In the genomic region with DNA sequence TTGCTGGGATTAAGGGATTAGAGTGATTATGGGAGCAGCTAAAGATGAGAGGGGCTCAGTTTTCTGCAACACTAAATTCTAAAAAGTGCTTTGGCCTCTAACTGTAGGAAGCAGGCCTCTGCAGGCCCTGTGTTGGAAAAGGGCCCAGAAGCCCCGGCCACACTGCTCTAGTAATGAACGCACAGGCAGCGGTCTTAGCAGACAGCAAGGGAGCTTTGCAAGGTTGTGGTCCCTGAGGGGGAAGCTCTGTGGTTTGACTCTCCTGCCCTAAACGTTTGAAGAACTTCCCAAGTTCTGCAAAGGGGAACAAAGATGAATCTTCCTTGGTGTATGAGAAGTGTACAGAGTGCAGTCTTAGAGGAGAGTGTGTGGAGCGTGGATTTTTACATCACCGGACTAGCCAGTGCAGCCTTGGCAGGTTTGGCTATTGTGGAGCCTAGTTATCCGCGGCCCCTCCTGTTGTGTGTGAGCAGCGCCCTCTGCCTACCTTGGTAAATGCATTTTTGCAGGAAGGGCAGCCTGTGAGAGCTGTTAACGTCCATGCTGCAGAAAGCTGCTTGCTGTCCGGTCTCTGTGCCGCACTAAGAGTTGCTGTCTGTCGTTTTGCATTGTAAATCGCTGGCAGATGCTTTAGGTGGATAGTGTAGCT, we compare ENCODE assay signal across 9 mouse cellular contexts. TPM values are rescaled to one million over a fixed set of nuclear protein-coding genes. Genes with fewer than 3 reads are reported as not detected.
DNase-seq lines count a peak whose midpoint lies in the region; ATAC-seq and TF ChIP-seq lines count a peak whose summit lies in the region.
"Not testable (repeated sequence)": the region's sequence is repeated elsewhere in the genome, so short reads cannot be mapped to it uniquely, and the experiment has no call there.
"Had no signal": no experiment of that assay in that cellular context is flagged by ENCODE, and none has a peak within 500 bp of the region (broad histone marks: within the 10 kb centered on the region; RNA-seq: fewer than 3 reads in every experiment).

No protein-coding gene starts in this region.

- peak overlapping the region; percentile 32 for H3K4me2 ChIP-seq in embryonic facial prominence, embryonic 14.5 days (ENCODE audit: low read depth, low read length)
- 0 out of 2 replicates have a peak overlapping the region, but pooled peaks have one; percentile 21 for H3K4me2 ChIP-seq in intestine, postnatal 0 days (replicated peaks; ENCODE audit: low read depth)
- peak overlapping the region; percentile 23; the same call in 1 of the 2 replicates for H3K4me2 ChIP-seq in lung, embryonic 14.5 days
- H3K4me2 ChIP-seq in neural tube, embryonic 15.5 days, result peak overlapping the region; percentile 46

- not testable (repeated sequence) for H3K27me3 ChIP-seq in embryonic facial prominence, embryonic 14.5 days (replicated peaks; ENCODE audit: control insufficient read depth, insufficient read depth, low read length); heart, adult 2 months (ENCODE audit: control insufficient read depth, insufficient read depth, low read length); intestine, postnatal 0 days (replicated peaks; ENCODE audit: control insufficient read depth, insufficient read depth, low read length); lung, embryonic 14.5 days (ENCODE audit: insufficient read depth, low read length); neural tube, embryonic 15.5 days (replicated peaks)

- H3K27ac ChIP-seq in embryonic facial prominence, embryonic 14.5 days (replicated peaks; ENCODE audit: low read depth, low read length); heart, adult 2 months; intestine, postnatal 0 days (ENCODE audit: low read depth, low read length); lung, embryonic 14.5 days (ENCODE audit: low read depth); neural tube, embryonic 15.5 days (replicated peaks): not testable (repeated sequence)

- peak; percentile 57 for ATAC-seq in embryonic facial prominence, embryonic 14.5 days (ENCODE audit: low read depth)
- not testable (repeated sequence) for ATAC-seq in intestine, postnatal 0 days; lung, embryonic 14.5 days (ENCODE audit: insufficient read depth)
- ATAC-seq in neural tube, embryonic 15.5 days (ENCODE audit: low FRiP score), result peak; percentile 88

- not testable (repeated sequence) for H3K4me1 ChIP-seq in embryonic facial prominence, embryonic 14.5 days (ENCODE audit: control insufficient read depth, insufficient read depth, low read length); heart, adult 2 months (ENCODE audit: control insufficient read depth, insufficient read depth, low read length); intestine, postnatal 0 days (replicated peaks; ENCODE audit: control insufficient read depth, insufficient read depth, low read length); lung, embryonic 14.5 days (ENCODE audit: insufficient read depth); neural tube, embryonic 15.5 days

- not testable (repeated sequence) for H3K9me3 ChIP-seq in embryonic facial prominence, embryonic 14.5 days (ENCODE audit: control insufficient read depth, low read length); intestine, postnatal 0 days (ENCODE audit: control insufficient read depth); lung, embryonic 14.5 days (ENCODE audit: low read depth, low read length); neural tube, embryonic 15.5 days (replicated peaks)

- H3K79me2 ChIP-seq in heart, adult 2 months (replicated peaks; ENCODE audit: control insufficient read depth, insufficient read depth, low read length), result not testable (repeated sequence)

- WGBS in embryonic facial prominence, embryonic 14.5 days, result 13% methylated on average over 13 of the region's 14 CpGs
- WGBS in heart, adult 2 months, result 19% methylated on average over 14 of the region's 14 CpGs
- 24% methylated on average over 14 of the region's 14 CpGs for WGBS in intestine, postnatal 0 days
- 15% methylated on average over 14 of the region's 14 CpGs for WGBS in lung, embryonic 14.5 days
- 13% methylated on average over 14 of the region's 14 CpGs for WGBS in neural tube, embryonic 15.5 days

- peak; percentile 38 for TF ChIP-seq CTCF in heart, adult 2 months (IDR thresholded peaks at IDR 0.05)
- peak; percentile 65 for TF ChIP-seq CTCF in intestine, postnatal 0 days (IDR thresholded peaks at IDR 0.05; ENCODE audit: low read depth)
- peak; percentile 53 for TF ChIP-seq CTCF in lung, embryonic 14.5 days (IDR thresholded peaks at IDR 0.05; ENCODE audit: low read depth)

- TF ChIP-seq POLR2A in heart, adult 2 months (IDR thresholded peaks at IDR 0.05; ENCODE audit: insufficient read depth, low read depth, low read length), result not testable (repeated sequence)

- peak; percentile 64 for DNase-seq in brain, adult 2 months (ENCODE audit: low read depth, low spot score)
- DNase-seq in embryonic facial prominence, embryonic 14.5 days (ENCODE audit: low spot score), result peak; percentile 68
- DNase-seq in heart, adult 2 months, result peak in 1 of 2 experiments; percentile 17
- DNase-seq in left cerebral cortex, adult 11 months (ENCODE audit: low spot score), result peak; percentile 12
- peak; percentile 59 for DNase-seq in lung, embryonic 14.5 days
- DNase-seq in urinary bladder, adult 2 months (ENCODE audit: low spot score), result peak; percentile 25

- H3K9ac ChIP-seq in embryonic facial prominence, embryonic 14.5 days (ENCODE audit: low read depth, low read length); heart, adult 2 months (ENCODE audit: low read depth, low read length); intestine, postnatal 0 days (ENCODE audit: low read depth, low read length); lung, embryonic 14.5 days; neural tube, embryonic 15.5 days (replicated peaks): not testable (repeated sequence)

- TF ChIP-seq EP300 in heart, adult 2 months (IDR thresholded peaks at IDR 0.05; ENCODE audit: insufficient read depth, low read depth, low read length), result not testable (repeated sequence)

- intact Hi-C loops in heart, adult 2 months (cut with DNase I), result not testable (repeated sequence)

- H3K4me3 ChIP-seq in embryonic facial prominence, embryonic 14.5 days (ENCODE audit: low read depth, low read length); heart, adult 2 months; intestine, postnatal 0 days (ENCODE audit: low read depth, low read length); lung, embryonic 14.5 days (ENCODE audit: low read depth, low read length): not testable (repeated sequence)
- 0 out of 2 replicates have a peak overlapping the region, but pooled peaks have one; percentile 12 for H3K4me3 ChIP-seq in neural tube, embryonic 15.5 days (replicated peaks)

- H3K36me3 ChIP-seq in embryonic facial prominence, embryonic 14.5 days (ENCODE audit: control insufficient read depth, insufficient read depth, low read length); heart, adult 2 months (ENCODE audit: control insufficient read depth, insufficient read depth, low read length); intestine, postnatal 0 days (ENCODE audit: control insufficient read depth, insufficient read depth); lung, embryonic 14.5 days (ENCODE audit: insufficient read depth); neural tube, embryonic 15.5 days: not testable (repeated sequence)

RNA-seq across cellular contexts. Expression of gene Il1f9, which starts 4.5 kb away (rescaled TPM):
- 0.63 TPM in 1 of 2 replicates, not detected in the other for polyA plus RNA-seq in embryonic facial prominence, embryonic 14.5 days (2014; fragmentation: Nextera tagmentation; extraction: Ambion mirVana)
- under 1 TPM in 1 of 2 experiments, not detected in 1; 0.16 TPM for total RNA-seq in heart, adult 2 months (2021)
- 0.08 and 0.12 TPM in 2 replicates for polyA plus RNA-seq in heart, adult 2 months (2012; rRNA removed)
- polyA plus RNA-seq in intestine, postnatal 0 days (2015; fragmentation: Nextera tagmentation; extraction: Ambion mirVana), result not detected in 2 replicates
- not detected in 2 replicates for polyA plus RNA-seq in lung, embryonic 14.5 days (2014; fragmentation: Nextera tagmentation; extraction: Ambion mirVana)
- polyA plus RNA-seq in neural tube, embryonic 15.5 days (2015; fragmentation: Nextera tagmentation; extraction: Ambion mirVana), result not detected in 2 replicates
- not detected in 2 replicates for polyA plus RNA-seq in urinary bladder, adult 2 months (2012; rRNA removed)
- total RNA-seq: heart, postnatal 14 days had no signal

RNA-seq across cellular contexts. Expression of gene Il1f8, which starts 28.8 kb away (rescaled TPM):
- polyA plus RNA-seq in embryonic facial prominence, embryonic 14.5 days (2014; fragmentation: Nextera tagmentation; extraction: Ambion mirVana), result not detected in 2 replicates
- not detected for total RNA-seq in heart, adult 2 months (2021)
- polyA plus RNA-seq in heart, adult 2 months (2012; rRNA removed), result not detected in 2 replicates
- polyA plus RNA-seq in intestine, postnatal 0 days (2015; fragmentation: Nextera tagmentation; extraction: Ambion mirVana), result not detected in 2 replicates
- not detected in 2 replicates for polyA plus RNA-seq in lung, embryonic 14.5 days (2014; fragmentation: Nextera tagmentation; extraction: Ambion mirVana)
- not detected in 2 replicates for polyA plus RNA-seq in neural tube, embryonic 15.5 days (2015; fragmentation: Nextera tagmentation; extraction: Ambion mirVana)
- not detected in 2 replicates for polyA plus RNA-seq in urinary bladder, adult 2 months (2012; rRNA removed)
- total RNA-seq: heart, postnatal 14 days had no signal

RNA-seq across cellular contexts. Expression of gene Il1f6, which starts 33.4 kb away (rescaled TPM):
- polyA plus RNA-seq in embryonic facial prominence, embryonic 14.5 days (2014; fragmentation: Nextera tagmentation; extraction: Ambion mirVana), result 0.38 TPM in 1 of 2 replicates, not detected in the other
- not detected for total RNA-seq in heart, adult 2 months (2021)
- not detected in 2 replicates for polyA plus RNA-seq in heart, adult 2 months (2012; rRNA removed)
- polyA plus RNA-seq in intestine, postnatal 0 days (2015; fragmentation: Nextera tagmentation; extraction: Ambion mirVana), result not detected in 2 replicates
- not detected in 2 replicates for polyA plus RNA-seq in lung, embryonic 14.5 days (2014; fragmentation: Nextera tagmentation; extraction: Ambion mirVana)
- not detected in 2 replicates for polyA plus RNA-seq in neural tube, embryonic 15.5 days (2015; fragmentation: Nextera tagmentation; extraction: Ambion mirVana)
- not detected in 2 replicates for polyA plus RNA-seq in urinary bladder, adult 2 months (2012; rRNA removed)
- total RNA-seq: heart, postnatal 14 days had no signal
